Mouse (Mus musculus): ENCODE results near the gene Dazap2.

- no peak for TF ChIP-seq CTCF (IDR thresholded peaks at IDR 0.05; ENCODE audit: borderline replicate concordance, insufficient read depth, low read length)
- no peak for TF ChIP-seq POLR2A (IDR thresholded peaks at IDR 0.05; ENCODE audit: low read depth, low read length)
These were observed 51.7 kb downstream of the Dazap2 start for GRCm38 (mm10) chr15:100666851-100667250.
